Mouse (Mus musculus): Measurements from ENCODE around the gene Gtf2h2.
"Not testable (repeated sequence)": the region's sequence is repeated elsewhere in the genome, so short reads cannot be mapped to it uniquely, and the experiment has no call there.

Gtf2h2 gene

GRCm38 (mm10) chr13:100491623-100492022 is 756 bp downstream of the Gtf2h2 start:
- DNase-seq (ENCODE audit: low read depth in 1 of 2, low spot score in 2 of 2): no peak

GRCm38 (mm10) chr13:100490424-100490823 is 2.0 kb downstream of the Gtf2h2 start:
- DNase-seq (ENCODE audit: low read depth in 1 of 2, low spot score in 2 of 2): no peak

GRCm38 (mm10) chr13:100483610-100484009 is 8.8 kb downstream of the Gtf2h2 start:
- DNase-seq (ENCODE audit: low read depth in 1 of 2, low spot score in 2 of 2): no peak

GRCm38 (mm10) chr13:100463527-100464222 is 28.7 kb downstream of the Gtf2h2 start:
- DNase-seq (ENCODE audit: low read depth in 1 of 2, low spot score in 2 of 2): no peak

- no peak for DNase-seq (ENCODE audit: low read depth in 1 of 2, low spot score in 2 of 2)
These were observed 31.0 kb downstream of the Gtf2h2 start for GRCm38 (mm10) chr13:100461336-100461735.

- DNase-seq (ENCODE audit: low read depth in 1 of 2, low spot score in 2 of 2): not testable (repeated sequence)
These were observed 39.8 kb downstream of the Gtf2h2 start, which contains the start of gene Naip1 for GRCm38 (mm10) chr13:100452415-100453127. Naip1 (minus strand) TSS chr13:100452869.

GRCm38 (mm10) chr13:100449495-100449894 is 42.9 kb downstream of the Gtf2h2 start:
- DNase-seq (ENCODE audit: low read depth in 1 of 2, low spot score in 2 of 2): peak in 1 of 2 experiments; percentile 10

GRCm38 (mm10) chr13:100440116-100440515 is 52.3 kb downstream of the Gtf2h2 start:
- DNase-seq (ENCODE audit: low read depth in 1 of 2, low spot score in 2 of 2): no peak

GRCm38 (mm10) chr13:100438701-100439100 is 53.7 kb downstream of the Gtf2h2 start:
- no peak for DNase-seq (ENCODE audit: low read depth in 1 of 2, low spot score in 2 of 2)

- DNase-seq (ENCODE audit: low read depth in 1 of 2, low spot score in 2 of 2): no peak
These were observed 55.0 kb downstream of the Gtf2h2 start for GRCm38 (mm10) chr13:100437322-100437825.

- not testable (repeated sequence) for DNase-seq (ENCODE audit: low read depth in 1 of 2, low spot score in 2 of 2)
These were observed 55.7 kb downstream of the Gtf2h2 start for GRCm38 (mm10) chr13:100436556-100437163.

- DNase-seq (ENCODE audit: low read depth in 1 of 2, low spot score in 2 of 2): not testable (repeated sequence)
These were observed 72.4 kb downstream of the Gtf2h2 start for GRCm38 (mm10) chr13:100419958-100420357.

GRCm38 (mm10) chr13:100414428-100414827 is 78.0 kb downstream of the Gtf2h2 start:
- DNase-seq (ENCODE audit: low read depth in 1 of 2, low spot score in 2 of 2): no peak

All from monocyte, adult 2 months (primary cell).